ENCODE assay signal across 7 mouse cellular contexts in genomic region chr12:69356546-69357299, GRCm38 (mm10). TPM values are rescaled to one million over a fixed set of nuclear protein-coding genes. Genes with fewer than 3 reads are reported as not detected.
A peak's percentile ranks its signal among the peaks of the same experiment; 100 is the strongest.
DNase-seq lines count a peak whose midpoint lies in the region; ATAC-seq lines count a peak whose summit lies in the region.

TSS of gene Nemf (minus strand) at chr12:69357165.

- WGBS in intestine, embryonic 15.5 days: under 1% methylated on average over 49 of the region's 50 CpGs
- WGBS in midbrain, embryonic 10.5 days: under 1% methylated on average over 50 of the region's 50 CpGs

- no peaks in the 10 kb centered on the region for H3K27me3 ChIP-seq in intestine, embryonic 15.5 days (replicated peaks)
- H3K27me3 ChIP-seq in midbrain, embryonic 10.5 days (ENCODE audit: low read depth, poor library complexity, severe bottlenecking): no peaks in the 10 kb centered on the region

- peaks cover 7% of the 10 kb centered on the region; the same call in 1 of the 2 replicates for H3K36me3 ChIP-seq in intestine, embryonic 15.5 days
- peaks cover 38% of the 10 kb centered on the region for H3K36me3 ChIP-seq in midbrain, embryonic 10.5 days

- peak within 1 kb of the TSS; percentile 75 for H3K27ac ChIP-seq in intestine, embryonic 15.5 days
- peak within 1 kb of the TSS; percentile 88 for H3K27ac ChIP-seq in midbrain, embryonic 10.5 days (replicated peaks)

- DNase-seq in adrenal gland, adult 18-20 months (ENCODE audit: low spot score in 2 of 2): peak; percentile 82 to 84
- peak; percentile 95 for DNase-seq in embryo, embryonic 11 days
- peak; percentile 73 to 75 for DNase-seq in gastrocnemius, postnatal 36 days
- peak; percentile 90 to 95 for DNase-seq in left cerebral cortex, postnatal 25 days (ENCODE audit: low spot score in 2 of 2)
- peak; percentile 81 for DNase-seq in midbrain, embryonic 10.5 days (ENCODE audit: low spot score)
- DNase-seq in right cerebral cortex, postnatal 4 days: peak; percentile 74

- peak within 1 kb of the TSS; percentile 85 for H3K9ac ChIP-seq in intestine, embryonic 15.5 days

- H3K4me1 ChIP-seq in intestine, embryonic 15.5 days (replicated peaks): no peaks in the 10 kb centered on the region
- peaks cover 11% of the 10 kb centered on the region for H3K4me1 ChIP-seq in midbrain, embryonic 10.5 days

- peak; percentile 62 for ATAC-seq in intestine, embryonic 15.5 days

- H3K4me3 ChIP-seq in intestine, embryonic 15.5 days (replicated peaks): peak within 1 kb of the TSS; percentile 75
- peak within 1 kb of the TSS; percentile 78 for H3K4me3 ChIP-seq in midbrain, embryonic 10.5 days

- H3K4me2 ChIP-seq in intestine, embryonic 15.5 days (replicated peaks): peak within 1 kb of the TSS; percentile 65

- intact Hi-C loops in gastrocnemius, postnatal 36 days (cut with DNase I): loop anchor here (10.0 kb wide), 1 partner anchor 328 kb away; the partner anchor contains the start of gene Sos2
- intact Hi-C loops in left cerebral cortex, postnatal 25 days (cut with DNase I): no loop called here

- no peaks in the 10 kb centered on the region for H3K9me3 ChIP-seq in intestine, embryonic 15.5 days
- no peaks in the 10 kb centered on the region for H3K9me3 ChIP-seq in midbrain, embryonic 10.5 days (replicated peaks)

RNA-seq across cellular contexts. Expression of gene Nemf, which starts in this region (rescaled TPM):
- 10 to 100 TPM; 40.3 to 48.6 TPM for total RNA-seq in adrenal gland, adult 18-20 months (2021)
- total RNA-seq in gastrocnemius, postnatal 36 days (2021): 10 to 100 TPM; 15.9 to 21.6 TPM
- 71.6 and 71.8 TPM in 2 replicates for polyA plus RNA-seq in intestine, embryonic 15.5 days (2015; fragmentation: Nextera tagmentation; extraction: Ambion mirVana)
- total RNA-seq in left cerebral cortex, postnatal 25 days (2021): 10 to 100 TPM; 46.0 to 46.6 TPM
- 96.6 and 97.2 TPM in 2 replicates for polyA plus RNA-seq in midbrain, embryonic 10.5 days (2016; fragmentation: Nextera tagmentation; extraction: Ambion mirVana)

Comparison
In these comparisons a context has a peak if more than half of its experiments do, and no peak if none do; other contexts are left out.
1. Peak in every context shown above with its lines: DNase-seq, ATAC-seq, H3K4me3 ChIP-seq and H3K27ac ChIP-seq.